ENCODE assay signal across 14 mouse cellular contexts in genomic region chr4:130298877-130299628, GRCm38 (mm10). TPM values are rescaled to one million over a fixed set of nuclear protein-coding genes. Genes with fewer than 3 reads are reported as not detected.
DNase-seq lines count a peak whose midpoint lies in the region; ATAC-seq lines count a peak whose summit lies in the region.
"Had no signal": no experiment of that assay in that cellular context is flagged by ENCODE, and none has a peak within 500 bp of the region (broad histone marks: within the 10 kb centered on the region; RNA-seq: fewer than 3 reads in every experiment).

No protein-coding gene starts in this region.

- no peak for ATAC-seq in embryonic facial prominence, embryonic 12.5 days (ENCODE audit: insufficient number of reproducible peaks, insufficient read depth, low FRiP score, low TSS enrichment)
- no peak; the same call in 1 of the 2 replicates for ATAC-seq in heart, embryonic 14.5 days (ENCODE audit: insufficient number of reproducible peaks, insufficient read depth, low FRiP score, low read depth)
- ATAC-seq: Patski had no signal

- H3K27ac ChIP-seq in embryonic facial prominence, embryonic 12.5 days, result no peak overlapping the region
- no peak overlapping the region for H3K27ac ChIP-seq in embryonic facial prominence, embryonic 10.5 days (replicated peaks)
- H3K27ac ChIP-seq in heart, embryonic 14.5 days (replicated peaks in 1 of 2; ENCODE audit: control insufficient read depth in 1 of 2, insufficient read depth in 1 of 2, low read depth in 2 of 2, low read length in 2 of 2), result peak overlapping the region; percentile 8 to 51; a peak in 1 of 4 replicates
- no peak overlapping the region for H3K27ac ChIP-seq in midbrain, embryonic 10.5 days (replicated peaks)
- H3K27ac ChIP-seq: embryonic facial prominence, embryonic 15.5 days; midbrain, embryonic 12.5 days had no signal

- no peaks in the 10 kb centered on the region for H3K27me3 ChIP-seq in embryonic facial prominence, embryonic 12.5 days
- H3K27me3 ChIP-seq in embryonic facial prominence, embryonic 10.5 days (replicated peaks; ENCODE audit: low read depth, poor library complexity, severe bottlenecking), result peaks cover 33% of the 10 kb centered on the region
- H3K27me3 ChIP-seq in heart, embryonic 14.5 days (ENCODE audit: control insufficient read depth, insufficient read depth, low read length), result no peaks in the 10 kb centered on the region
- H3K27me3 ChIP-seq in midbrain, embryonic 10.5 days (ENCODE audit: low read depth, poor library complexity, severe bottlenecking), result peaks cover 5% of the 10 kb centered on the region; the same call in 1 of the 2 replicates
- H3K27me3 ChIP-seq: embryonic facial prominence, embryonic 15.5 days; Patski had no signal

- no peaks in the 10 kb centered on the region for H3K4me1 ChIP-seq in embryonic facial prominence, embryonic 12.5 days
- peaks cover 15% of the 10 kb centered on the region; the same call in 1 of the 2 replicates for H3K4me1 ChIP-seq in embryonic facial prominence, embryonic 10.5 days
- H3K4me1 ChIP-seq in heart, embryonic 14.5 days (ENCODE audit: control insufficient read depth in 2 of 2, insufficient read depth in 2 of 2, low read length in 2 of 2), result peaks cover 20 to 24% of the 10 kb centered on the region in 2 experiments
- H3K4me1 ChIP-seq in midbrain, embryonic 10.5 days, result peaks cover 14% of the 10 kb centered on the region; the same call in 1 of the 2 replicates

- no peak overlapping the region for H3K4me3 ChIP-seq in embryonic facial prominence, embryonic 12.5 days
- no peak overlapping the region for H3K4me3 ChIP-seq in embryonic facial prominence, embryonic 10.5 days
- no peak overlapping the region for H3K4me3 ChIP-seq in heart, embryonic 14.5 days (ENCODE audit: control insufficient read depth in 1 of 2, insufficient read depth in 1 of 2, low read depth in 1 of 2, low read length in 2 of 2)
- H3K4me3 ChIP-seq in midbrain, embryonic 10.5 days, result no peak overlapping the region
- H3K4me3 ChIP-seq: embryonic facial prominence, embryonic 15.5 days; midbrain, embryonic 12.5 days had no signal

- H3K9me3 ChIP-seq in embryonic facial prominence, embryonic 12.5 days, result no peaks in the 10 kb centered on the region
- H3K9me3 ChIP-seq in embryonic facial prominence, embryonic 10.5 days, result no peaks in the 10 kb centered on the region
- H3K9me3 ChIP-seq in heart, embryonic 14.5 days (ENCODE audit: control insufficient read depth, low read length), result no peaks in the 10 kb centered on the region
- no peaks in the 10 kb centered on the region for H3K9me3 ChIP-seq in midbrain, embryonic 10.5 days (replicated peaks)
- H3K9me3 ChIP-seq: embryonic facial prominence, embryonic 15.5 days; midbrain, embryonic 12.5 days had no signal

- no peak overlapping the region for H3K4me2 ChIP-seq in embryonic facial prominence, embryonic 12.5 days (replicated peaks)
- no peak overlapping the region for H3K4me2 ChIP-seq in heart, embryonic 14.5 days (ENCODE audit: low read length)
- H3K4me2 ChIP-seq: embryonic facial prominence, embryonic 15.5 days; midbrain, embryonic 12.5 days had no signal

- peak overlapping the region; percentile 16; the same call in 1 of the 2 replicates for H3K9ac ChIP-seq in embryonic facial prominence, embryonic 12.5 days
- H3K9ac ChIP-seq in heart, embryonic 14.5 days (ENCODE audit: low read length), result peak overlapping the region; percentile 48
- H3K9ac ChIP-seq: embryonic facial prominence, embryonic 15.5 days; midbrain, embryonic 12.5 days had no signal

- H3K36me3 ChIP-seq in embryonic facial prominence, embryonic 12.5 days, result no peaks in the 10 kb centered on the region
- no peaks in the 10 kb centered on the region for H3K36me3 ChIP-seq in embryonic facial prominence, embryonic 10.5 days (replicated peaks)
- H3K36me3 ChIP-seq in heart, embryonic 14.5 days (ENCODE audit: control insufficient read depth, insufficient read depth, low read length), result no peaks in the 10 kb centered on the region
- no peaks in the 10 kb centered on the region for H3K36me3 ChIP-seq in midbrain, embryonic 10.5 days
- H3K36me3 ChIP-seq: embryonic facial prominence, embryonic 15.5 days; midbrain, embryonic 12.5 days had no signal

- WGBS in embryonic facial prominence, embryonic 12.5 days, result 73% methylated on average over 11 of the region's 11 CpGs
- 75% methylated on average over 11 of the region's 11 CpGs for WGBS in embryonic facial prominence, embryonic 10.5 days
- 57% methylated on average over 11 of the region's 11 CpGs for WGBS in heart, embryonic 14.5 days
- 82% methylated on average over 11 of the region's 11 CpGs for WGBS in midbrain, embryonic 10.5 days

- no peak for DNase-seq in embryonic facial prominence, embryonic 10.5 days (ENCODE audit: low spot score)
- DNase-seq in adipocyte (ENCODE audit: low spot score), result peak; percentile 56
- DNase-seq in cerebellum, postnatal 36 days, result peak; percentile 69
- no peak for DNase-seq in thymus, postnatal 14 days
- no peak for DNase-seq in midbrain, embryonic 10.5 days (ENCODE audit: low spot score)
- DNase-seq in left cerebral cortex, postnatal 36 days (ENCODE audit: low spot score in 2 of 2), result no peak
- DNase-seq: lung, adult 2 months had no signal

- intact Hi-C loops in left cerebral cortex, postnatal 36 days (cut with DNase I), result no loop called here

RNA-seq across cellular contexts. Expression of gene Fabp3, which starts 9.3 kb away (rescaled TPM):
- polyA plus RNA-seq in embryonic facial prominence, embryonic 12.5 days (2016; fragmentation: Nextera tagmentation; extraction: Ambion mirVana), result 14.6 and 14.9 TPM in 2 replicates
- polyA plus RNA-seq in embryonic facial prominence, embryonic 10.5 days (2016; fragmentation: Nextera tagmentation; extraction: Ambion mirVana), result 15.6 and 16.2 TPM in 2 replicates
- polyA plus RNA-seq in heart, embryonic 14.5 days (2014; fragmentation: Nextera tagmentation; extraction: Ambion mirVana), result 1,549 and 1,575 TPM in 2 replicates
- polyA plus RNA-seq in midbrain, embryonic 10.5 days (2016; fragmentation: Nextera tagmentation; extraction: Ambion mirVana), result 7.2 and 11.0 TPM in 2 replicates
- 100 to 1,000 TPM; 141 to 166 TPM for total RNA-seq in left cerebral cortex, postnatal 36 days (2021)
- total RNA-seq: hematopoietic stem cell, adult 5-6 weeks had no signal

RNA-seq across cellular contexts. Expression of gene Gm10570, which starts 9.4 kb away (rescaled TPM):
- not detected in 2 replicates for polyA plus RNA-seq in embryonic facial prominence, embryonic 12.5 days (2016; fragmentation: Nextera tagmentation; extraction: Ambion mirVana)
- polyA plus RNA-seq in embryonic facial prominence, embryonic 10.5 days (2016; fragmentation: Nextera tagmentation; extraction: Ambion mirVana), result 0.77 TPM in 1 of 2 replicates, not detected in the other
- polyA plus RNA-seq in heart, embryonic 14.5 days (2014; fragmentation: Nextera tagmentation; extraction: Ambion mirVana), result 0.74 and 1.2 TPM in 2 replicates
- polyA plus RNA-seq in midbrain, embryonic 10.5 days (2016; fragmentation: Nextera tagmentation; extraction: Ambion mirVana), result not detected in 2 replicates
- 1 to 10 TPM; 1.4 to 1.8 TPM for total RNA-seq in left cerebral cortex, postnatal 36 days (2021)
- total RNA-seq: hematopoietic stem cell, adult 5-6 weeks had no signal
- polyA plus RNA-seq: lung, adult 2 months; midbrain, embryonic 12.5 days; Patski; stomach, embryonic 14.5 days had no signal

RNA-seq across cellular contexts. Expression of gene Serinc2, which starts 20.0 kb away (rescaled TPM):
- 154 and 159 TPM in 2 replicates for polyA plus RNA-seq in embryonic facial prominence, embryonic 12.5 days (2016; fragmentation: Nextera tagmentation; extraction: Ambion mirVana)
- 43.6 and 60.0 TPM in 2 replicates for polyA plus RNA-seq in embryonic facial prominence, embryonic 10.5 days (2016; fragmentation: Nextera tagmentation; extraction: Ambion mirVana)
- 6.0 and 7.5 TPM in 2 replicates for polyA plus RNA-seq in heart, embryonic 14.5 days (2014; fragmentation: Nextera tagmentation; extraction: Ambion mirVana)
- polyA plus RNA-seq in midbrain, embryonic 10.5 days (2016; fragmentation: Nextera tagmentation; extraction: Ambion mirVana), result 40.1 and 59.3 TPM in 2 replicates
- 1 to 10 TPM; 5.7 to 7.1 TPM for total RNA-seq in left cerebral cortex, postnatal 36 days (2021)
- total RNA-seq: hematopoietic stem cell, adult 5-6 weeks had no signal

Comparison
In these comparisons a context has a peak if more than half of its experiments do, and no peak if none do; other contexts are left out.
1. H3K27ac ChIP-seq: peak in heart, embryonic 14.5 days (2 of 2); none in embryonic facial prominence, embryonic 12.5 days (single experiment), embryonic facial prominence, embryonic 10.5 days (single experiment) and midbrain, embryonic 10.5 days (single experiment).
2. DNase-seq: peak in adipocyte (single experiment) and cerebellum, postnatal 36 days (2 of 2); none in embryonic facial prominence, embryonic 10.5 days (single experiment), thymus, postnatal 14 days (single experiment), midbrain, embryonic 10.5 days (single experiment) and left cerebral cortex, postnatal 36 days (0 of 2).
3. RNA of gene Fabp3, which starts 9.3 kb away (polyA plus RNA-seq): 1,549 to 1,575 TPM in heart, embryonic 14.5 days; 15.6 to 16.2 TPM in embryonic facial prominence, embryonic 10.5 days, 14.6 to 14.9 TPM in embryonic facial prominence, embryonic 12.5 days and 7.2 to 11.0 TPM in midbrain, embryonic 10.5 days; every median in the first group is over 10 times any median in the second.